Mouse (Mus musculus): Measurements from ENCODE around the gene Gm9602.
"Not testable (repeated sequence)": the region's sequence is repeated elsewhere in the genome, so short reads cannot be mapped to it uniquely, and the experiment has no call there.

Gm9602 gene

GRCm38 (mm10) chr14:4776037-4776436 lies at the start of gene Gm9602:
Gene Gm9602 (plus strand): TSS chr14:4776337.
- not testable (repeated sequence) for DNase-seq

GRCm38 (mm10) chr14:4806421-4806820 lies 30.3 kb downstream of the Gm9602 start:
- DNase-seq = not testable (repeated sequence)

GRCm38 (mm10) chr14:4821950-4822349 lies 45.8 kb downstream of the Gm9602 start:
- not testable (repeated sequence) for DNase-seq

All from cerebellum, adult 11-12 months (tissue).